In the genomic region with DNA sequence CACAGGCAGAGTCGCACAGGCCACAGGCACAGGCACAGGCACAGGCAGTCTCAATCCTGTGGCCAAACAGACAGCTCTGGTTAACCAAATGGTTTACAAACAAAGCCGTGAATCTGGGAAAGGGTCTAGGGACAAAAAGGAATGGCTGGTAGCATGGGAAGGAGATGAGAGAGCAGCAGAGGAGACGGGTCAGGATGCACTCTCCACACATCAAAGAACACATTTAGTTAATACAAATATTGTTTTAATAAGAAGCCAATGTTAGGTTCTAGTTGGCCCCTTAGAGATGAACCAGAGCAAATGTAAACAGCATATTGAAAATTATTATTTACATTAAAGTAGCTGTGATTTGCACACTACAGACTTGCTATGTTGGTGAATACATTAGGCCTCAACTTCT, we compare ENCODE assay signal across 25 mouse cellular contexts.
"Had no signal": no experiment of that assay in that cellular context is flagged by ENCODE, and none has a peak within 500 bp of the region (broad histone marks: within the 10 kb centered on the region; RNA-seq: fewer than 3 reads in every experiment).

No protein-coding gene starts in this region.

- H3K9me3 ChIP-seq: heart, embryonic 13.5 days; heart, embryonic 15.5 days; hindbrain, embryonic 13.5 days; hindbrain, embryonic 15.5 days; kidney, embryonic 15.5 days; limb, embryonic 13.5 days had no signal

- H3K27ac ChIP-seq: heart, adult 2 months; heart, embryonic 13.5 days; heart, embryonic 15.5 days; hindbrain, embryonic 13.5 days; hindbrain, embryonic 15.5 days; hindbrain, postnatal 0 days; kidney, embryonic 15.5 days; kidney, postnatal 0 days; limb, embryonic 13.5 days had no signal

- H3K4me3 ChIP-seq: heart, adult 2 months; heart, embryonic 13.5 days; heart, embryonic 15.5 days; hindbrain, embryonic 13.5 days; hindbrain, embryonic 15.5 days; kidney, embryonic 15.5 days; limb, embryonic 13.5 days had no signal

- H3K4me1 ChIP-seq: heart, embryonic 13.5 days; heart, embryonic 15.5 days; hindbrain, embryonic 13.5 days; hindbrain, embryonic 15.5 days; kidney, embryonic 15.5 days; limb, embryonic 13.5 days had no signal

- H3K27me3 ChIP-seq: heart, embryonic 13.5 days; heart, embryonic 15.5 days; hindbrain, embryonic 13.5 days; hindbrain, embryonic 15.5 days; kidney, embryonic 15.5 days; limb, embryonic 13.5 days had no signal

- DNase-seq: forebrain, postnatal 0 days; gastrocnemius, postnatal 14 days; gastrocnemius, postnatal 36 days; heart, adult 11 months; heart, adult 2 months; heart, postnatal 14 days; heart, postnatal 36 days; kidney, adult 11 months; kidney, adult 2 months; kidney, adult 9 months; kidney, postnatal 14 days; kidney, postnatal 36 days; layer of hippocampus, adult 9-11 months; layer of hippocampus, postnatal 36 days; left cerebral cortex, postnatal 4 days had no signal

- H3K9ac ChIP-seq: forebrain, postnatal 0 days; heart, embryonic 13.5 days; heart, embryonic 15.5 days; hindbrain, embryonic 13.5 days; hindbrain, embryonic 15.5 days; kidney, embryonic 15.5 days; limb, embryonic 13.5 days had no signal

- ATAC-seq: forebrain, postnatal 0 days; hindbrain, postnatal 0 days; intestine, embryonic 16.5 days had no signal

- H3K4me2 ChIP-seq: heart, embryonic 11.5 days; heart, embryonic 13.5 days; heart, embryonic 15.5 days; hindbrain, embryonic 13.5 days; hindbrain, embryonic 15.5 days; kidney, embryonic 15.5 days; limb, embryonic 13.5 days had no signal

- H3K36me3 ChIP-seq: heart, embryonic 13.5 days; heart, embryonic 15.5 days; hindbrain, embryonic 13.5 days; hindbrain, embryonic 15.5 days; kidney, embryonic 15.5 days; limb, embryonic 13.5 days had no signal
